Mouse (Mus musculus): Measurements from ENCODE around the gene Them5.

Them5 gene

GRCm38 (mm10) chr3:94341959-94342422, at the start of gene Them5:
TSS of gene Them5 (plus strand) at chr3:94342099.
- DNase-seq, result no peak

DNA sequence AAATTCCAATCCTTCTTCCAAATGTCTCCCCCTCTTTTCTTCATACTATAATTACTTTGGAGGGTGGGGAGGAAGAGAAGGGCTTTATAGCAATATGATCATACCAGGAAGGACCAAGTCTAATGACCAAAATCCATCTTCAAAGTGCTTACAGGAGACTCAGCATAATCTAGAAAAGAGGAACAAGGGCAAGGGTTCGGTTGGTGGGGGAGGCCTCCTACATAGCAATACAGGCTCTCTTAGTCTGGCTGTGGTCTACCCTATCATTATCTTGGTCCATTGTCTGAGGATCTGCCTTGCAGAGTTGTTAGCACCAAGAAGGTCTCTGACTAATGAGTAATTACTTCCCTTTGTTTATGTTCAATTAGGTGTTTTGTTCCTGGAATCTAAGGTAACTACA, 36.4 kb upstream of the Them5 start:
- no peak for DNase-seq

DNA sequence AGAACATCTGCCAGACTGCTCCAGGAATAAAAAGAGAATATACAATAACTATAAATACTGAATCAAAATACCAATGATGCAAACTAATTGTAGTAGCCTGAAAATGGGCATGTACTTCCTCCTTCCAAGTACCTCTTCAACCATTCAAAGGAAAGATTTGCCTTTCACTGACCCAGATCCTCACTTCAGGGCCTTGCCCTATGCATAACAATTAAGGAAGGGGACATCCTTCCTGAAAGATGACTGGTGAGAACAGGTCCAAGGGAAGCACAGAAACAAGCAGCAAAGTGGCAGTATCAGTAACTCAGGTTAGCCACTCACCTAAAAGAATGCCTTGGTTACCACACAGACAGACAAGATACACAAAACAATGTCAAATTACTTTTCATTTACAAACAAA, 34.9 kb upstream of the Them5 start:
- no peak for DNase-seq

GRCm38 (mm10) chr3:94309633-94310363, 32.1 kb upstream of the Them5 start, which contains the start of gene Them4:
TSS of gene Them4 (plus strand) at chr3:94310089.
- DNase-seq, result peak; percentile 83

DNA sequence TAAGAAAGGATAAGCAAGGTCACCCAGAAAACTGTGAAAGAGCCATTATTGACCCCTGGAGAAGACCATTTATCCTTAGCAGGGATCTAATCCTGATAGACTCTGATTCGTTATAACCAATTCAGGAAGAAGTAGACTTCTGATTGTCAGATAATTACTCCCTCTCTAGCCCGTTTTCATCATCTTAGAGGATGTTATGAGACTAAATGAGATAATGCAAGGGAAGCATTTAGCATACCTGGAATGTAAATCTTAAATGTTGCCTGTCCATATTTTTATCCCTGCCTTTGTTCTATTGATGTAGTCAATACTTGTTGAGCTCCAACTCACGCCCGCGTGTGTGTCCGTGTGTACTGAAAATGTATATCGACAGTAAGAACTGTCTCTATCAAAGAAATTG, 31.4 kb upstream of the Them5 start:
- no peak for DNase-seq

- DNase-seq, result no peak
These were observed 31.0 kb upstream of the Them5 start for GRCm38 (mm10) chr3:94310911-94311310.

DNA sequence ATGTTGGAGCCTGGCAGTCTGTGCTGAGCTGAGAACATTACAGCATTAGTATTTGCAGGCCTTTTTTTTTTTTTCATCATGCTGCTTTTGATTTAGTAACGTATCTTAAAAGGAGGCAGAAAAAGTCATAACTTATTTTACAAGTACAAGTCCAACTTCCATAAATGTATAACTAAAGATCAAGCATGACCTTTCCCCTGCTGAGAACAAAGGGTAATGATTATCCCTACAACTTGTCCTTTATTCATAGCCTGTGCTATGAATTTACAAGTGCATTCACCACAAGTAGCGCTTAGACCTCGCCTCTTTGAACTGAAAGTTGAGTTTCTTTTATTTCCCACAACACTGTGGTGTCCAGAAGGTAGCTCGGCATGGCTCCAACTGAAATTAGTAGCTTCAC, 30.5 kb upstream of the Them5 start:
- DNase-seq, result no peak

- no peak for DNase-seq
These were observed 13.2 kb upstream of the Them5 start for GRCm38 (mm10) chr3:94328681-94329080.

- DNase-seq, result no peak
These were observed 7.5 kb upstream of the Them5 start for GRCm38 (mm10) chr3:94334442-94334841.

GRCm38 (mm10) chr3:94338522-94338921, 3.4 kb upstream of the Them5 start:
- no peak for DNase-seq

- DNase-seq, result no peak
These were observed 653 bp downstream of the Them5 start for GRCm38 (mm10) chr3:94342552-94342951.

DNA sequence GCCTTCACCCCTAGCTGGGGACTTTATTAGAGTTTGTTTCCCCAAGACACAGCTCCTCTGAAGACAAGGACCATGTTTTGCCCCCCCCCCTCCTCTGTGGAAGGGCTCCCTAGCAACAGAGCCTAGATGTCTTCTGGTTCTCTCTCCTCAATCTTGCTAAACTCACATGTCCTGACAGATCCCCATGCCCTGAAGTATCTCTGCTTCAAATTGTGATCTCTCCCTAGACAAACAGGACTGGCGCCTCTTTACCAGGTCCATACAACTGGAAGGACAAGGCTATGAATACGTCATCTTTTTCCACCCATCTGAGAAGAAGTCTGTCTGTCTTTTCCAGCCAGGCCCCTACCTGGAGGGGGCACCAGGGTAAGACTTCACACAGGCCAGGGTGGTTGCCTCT, 2.3 kb downstream of the Them5 start:
- DNase-seq, result no peak

- no peak for DNase-seq
These were observed 3.0 kb downstream of the Them5 start for GRCm38 (mm10) chr3:94344897-94345296.

GRCm38 (mm10) chr3:94348146-94348545, 6.2 kb downstream of the Them5 start:
- no peak for DNase-seq

DNA sequence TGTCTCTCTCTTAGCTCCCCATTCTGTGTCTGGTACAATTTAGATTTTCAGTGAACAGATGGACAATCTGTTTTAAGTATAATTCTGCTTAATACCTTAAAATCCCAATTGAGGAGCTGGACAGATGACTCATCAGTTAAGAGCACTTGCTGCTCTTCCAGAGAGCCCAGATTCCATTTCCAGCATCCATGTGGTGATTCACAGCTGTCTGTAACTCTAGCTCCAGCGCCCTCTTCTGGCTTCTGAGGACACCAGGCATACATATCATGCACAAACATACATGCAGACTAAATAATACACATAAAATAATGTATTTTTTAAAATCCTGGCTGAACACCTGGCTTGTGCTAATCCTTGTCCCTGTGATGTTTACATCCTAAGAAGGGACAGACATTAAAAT, 18.9 kb downstream of the Them5 start:
- DNase-seq, result peak; percentile 48

- DNase-seq, result no peak
These were observed 20.2 kb downstream of the Them5 start, which contains the start of gene C2cd4d for GRCm38 (mm10) chr3:94362138-94362537. TSS of gene C2cd4d (plus strand) at chr3:94362438.

DNA sequence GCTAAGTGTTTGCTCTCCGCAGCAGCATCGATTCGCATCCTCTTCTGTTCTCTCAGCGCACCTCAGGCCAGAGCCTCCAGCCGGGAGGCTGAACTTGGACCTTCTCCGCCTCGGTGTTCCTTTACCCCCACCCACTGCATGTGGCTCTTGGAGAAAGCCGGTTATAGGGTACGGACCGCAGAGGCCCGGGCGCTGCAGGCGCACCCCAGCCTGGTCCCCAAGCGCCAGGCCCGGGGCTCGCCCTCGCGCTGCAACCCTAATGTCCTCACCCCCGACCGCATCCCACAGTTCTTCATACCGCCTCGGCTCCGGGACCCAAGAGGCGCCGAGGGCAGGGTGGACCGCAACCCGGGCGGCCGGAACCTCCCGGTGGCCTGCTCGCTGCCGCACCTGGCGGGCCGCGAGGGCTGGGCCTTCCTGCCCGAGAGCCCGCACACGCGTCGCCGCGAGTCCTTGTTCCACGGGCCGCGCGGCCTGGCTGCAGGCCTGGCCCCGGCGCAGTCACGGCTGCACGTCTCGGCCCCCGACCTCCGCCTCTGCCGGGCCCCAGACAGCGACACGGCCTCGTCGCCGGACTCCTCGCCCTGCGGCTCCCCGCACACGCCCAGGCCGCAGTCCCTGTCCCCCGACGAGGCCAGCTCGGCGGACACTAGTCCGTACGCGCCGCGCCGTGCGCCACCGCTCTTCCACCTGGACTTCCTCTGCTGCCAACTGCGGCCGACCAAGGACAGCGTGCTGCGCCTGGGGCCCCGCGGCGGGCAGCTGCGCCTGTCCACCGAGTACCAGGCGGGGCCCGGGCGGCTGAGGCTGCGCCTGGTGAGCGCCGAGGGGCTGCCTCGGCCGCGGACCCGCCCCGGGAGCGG, 21.6 kb downstream of the Them5 start:
- peak; percentile 47 for DNase-seq

DNA sequence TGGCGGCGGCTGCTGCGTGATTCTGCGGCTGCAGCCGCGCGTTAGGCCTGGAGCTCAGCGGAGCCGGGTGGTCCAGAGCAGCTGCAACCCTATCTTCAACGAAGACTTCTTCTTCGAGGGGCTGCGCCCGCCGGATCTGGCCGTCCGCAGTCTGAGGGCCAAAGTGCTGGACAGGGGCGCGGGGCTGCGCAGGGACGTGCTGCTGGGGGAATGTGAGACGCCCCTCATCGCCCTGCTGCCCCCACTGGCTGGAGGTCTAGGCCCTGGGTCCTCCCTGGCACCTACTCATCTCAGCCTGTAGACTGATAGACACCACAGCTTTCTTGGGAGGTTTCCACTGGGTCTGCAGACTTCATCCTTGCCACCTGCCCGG, 22.2 kb downstream of the Them5 start:
- DNase-seq, result no peak

DNA sequence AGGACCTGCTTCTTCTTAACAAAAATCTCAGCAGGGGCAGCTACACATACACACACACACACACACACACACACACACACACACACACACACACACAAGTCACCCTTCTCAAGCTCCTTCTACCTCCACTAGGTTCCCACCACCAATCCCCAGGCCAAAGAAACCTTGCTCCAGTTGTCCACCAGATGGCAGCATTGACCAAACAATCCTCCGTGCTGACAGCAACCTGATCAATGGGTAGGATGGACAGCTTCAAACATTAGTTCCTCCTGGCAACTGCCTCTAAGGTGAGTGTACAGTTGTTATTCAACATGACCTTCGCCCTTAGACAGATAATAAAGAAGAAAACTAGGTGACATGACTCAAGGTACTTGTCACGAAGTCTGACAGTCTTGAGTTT, 24.9 kb downstream of the Them5 start:
- DNase-seq, result peak; percentile 64

- DNase-seq, result no peak
These were observed 25.6 kb downstream of the Them5 start for GRCm38 (mm10) chr3:94367511-94367910.

DNA sequence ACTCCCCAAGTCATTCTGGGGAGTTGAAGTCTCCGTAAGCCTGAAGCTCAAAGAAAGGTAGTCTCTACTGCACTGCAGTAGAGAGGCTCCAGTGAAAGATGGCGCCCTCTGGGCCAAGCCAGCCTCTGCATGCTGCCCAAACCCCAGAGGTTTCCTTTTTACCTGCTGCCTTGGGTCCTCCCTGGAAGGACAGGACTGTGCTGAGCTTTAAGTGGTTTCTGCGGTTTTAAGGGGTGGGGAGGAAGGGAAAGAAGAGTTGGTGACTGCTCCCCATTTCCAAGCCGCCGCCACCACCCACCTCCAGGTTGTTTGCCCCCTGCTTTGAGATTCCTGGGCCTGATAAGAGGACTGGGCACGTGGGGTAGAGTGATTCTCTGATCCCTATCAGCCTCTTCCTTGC, 26.7 kb downstream of the Them5 start:
- no peak for DNase-seq

GRCm38 (mm10) chr3:94369709-94370108, 27.8 kb downstream of the Them5 start:
- DNase-seq, result no peak

GRCm38 (mm10) chr3:94371637-94372036, 29.7 kb downstream of the Them5 start:
- DNase-seq, result peak; percentile 55

DNA sequence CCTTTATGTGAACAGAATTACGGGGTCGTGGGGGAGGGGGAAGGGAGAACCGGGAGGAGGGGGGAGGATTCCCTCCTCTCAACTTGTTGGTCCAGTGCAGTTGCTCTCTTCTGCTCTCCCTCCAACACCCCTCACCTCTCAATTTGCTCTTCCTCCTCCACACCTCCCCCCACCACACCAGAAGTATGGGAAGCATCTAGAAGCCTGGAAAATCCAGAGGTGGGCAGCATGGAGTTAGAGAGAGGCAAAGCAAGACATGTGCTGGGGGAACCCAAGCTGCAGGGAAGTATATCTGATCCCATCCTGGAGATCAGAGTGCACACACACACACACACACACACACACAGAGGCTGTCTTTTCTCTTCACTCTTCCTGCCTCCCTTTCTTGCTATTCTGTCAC, 30.1 kb downstream of the Them5 start:
- DNase-seq, result no peak

Measured in right cerebral cortex, postnatal 14 days (tissue).